Mouse (Mus musculus): Measurements from ENCODE around the gene Gm49384. TPM values are rescaled to one million over a fixed set of nuclear protein-coding genes. Genes with fewer than 3 reads are reported as not detected.

Gene Gm49384
- polyA plus RNA-seq, 1 experiment: 14.2 TPM

- H3K79me3 ChIP-seq (ENCODE audit: low read depth): no peaks in the 10 kb centered on the region
- TF ChIP-seq CTCF (IDR thresholded peaks at IDR 0.05; ENCODE audit: control insufficient read depth, insufficient read depth, insufficient read length) (no peak), MAX (IDR thresholded peaks at IDR 0.05) (no peak), FOSL1 (IDR thresholded peaks at IDR 0.05; ENCODE audit: insufficient read depth, low read length, poor library complexity, severe bottlenecking) (no peak), CEBPB (IDR thresholded peaks at IDR 0.05; ENCODE audit: low read depth) (no peak), MYOD1 (IDR thresholded peaks at IDR 0.05; ENCODE audit: control insufficient read depth, insufficient read length, low read depth) (no peak), USF1 (IDR thresholded peaks at IDR 0.05; ENCODE audit: low read depth) (no peak), MYOG (IDR thresholded peaks at IDR 0.05; ENCODE audit: control insufficient read depth, extremely low read depth, insufficient read length) (no peak)
- peaks cover 70% of the 10 kb centered on the region for H3K36me3 ChIP-seq (ENCODE audit: control insufficient read depth, insufficient read depth)
- H3K27me3 ChIP-seq (ENCODE audit: control insufficient read depth, insufficient read depth, insufficient read length): no peaks in the 10 kb centered on the region
- no peaks in the 10 kb centered on the region for H3K79me2 ChIP-seq (ENCODE audit: control insufficient read depth, insufficient read depth)
- no peak overlapping the region for H3K4me3 ChIP-seq (ENCODE audit: insufficient read depth, poor library complexity, severe bottlenecking)
- H3ac ChIP-seq (ENCODE audit: control insufficient read depth, insufficient read length, low read depth): no peak overlapping the region
Measured at GRCm38 (mm10) chr12:69213186-69213777, 9.2 kb upstream of the Gm49384 start.

GRCm38 (mm10) chr12:69211057-69211456, 7.0 kb upstream of the Gm49384 start:
- Histone ChIP-seq H3K79me3 (ENCODE audit: low read depth) (no peaks in the 10 kb centered on the region), H3K36me3 (ENCODE audit: control insufficient read depth, insufficient read depth) (peaks cover 58% of the 10 kb centered on the region)

GRCm38 (mm10) chr12:69210056-69210979, 6.3 kb upstream of the Gm49384 start:
- H3K27me3 ChIP-seq (ENCODE audit: control insufficient read depth, insufficient read depth, insufficient read length): no peaks in the 10 kb centered on the region
- no peak overlapping the region for H3ac ChIP-seq (ENCODE audit: control insufficient read depth, insufficient read length, low read depth)
- no peak overlapping the region for H3K4me3 ChIP-seq (ENCODE audit: insufficient read depth, poor library complexity, severe bottlenecking)
- peaks cover 57% of the 10 kb centered on the region for H3K36me3 ChIP-seq (ENCODE audit: control insufficient read depth, insufficient read depth)
- H3K79me3 ChIP-seq (ENCODE audit: low read depth): no peaks in the 10 kb centered on the region
- TF ChIP-seq MAX (IDR thresholded peaks at IDR 0.05) (no peak), MYOG (IDR thresholded peaks at IDR 0.05; ENCODE audit: control insufficient read depth, extremely low read depth, insufficient read length) (no peak), USF1 (IDR thresholded peaks at IDR 0.05; ENCODE audit: low read depth) (no peak), CTCF (IDR thresholded peaks at IDR 0.05; ENCODE audit: control insufficient read depth, insufficient read depth, insufficient read length) (no peak), MYOD1 (IDR thresholded peaks at IDR 0.05; ENCODE audit: control insufficient read depth, insufficient read length, low read depth) (no peak)
- H3K79me2 ChIP-seq (ENCODE audit: control insufficient read depth, insufficient read depth): no peaks in the 10 kb centered on the region

More at GRCm38 (mm10) chr12:69211057-69211456, 7.0 kb upstream of the Gm49384 start:
- Histone ChIP-seq H3K79me2 (ENCODE audit: control insufficient read depth, insufficient read depth) (no peaks in the 10 kb centered on the region), H3ac (ENCODE audit: control insufficient read depth, insufficient read length, low read depth) (no peak overlapping the region), H3K27me3 (ENCODE audit: control insufficient read depth, insufficient read depth, insufficient read length) (no peaks in the 10 kb centered on the region), H3K4me3 (ENCODE audit: insufficient read depth, poor library complexity, severe bottlenecking) (no peak overlapping the region)
- TF ChIP-seq USF1 (IDR thresholded peaks at IDR 0.05; ENCODE audit: low read depth) (no peak), CTCF (IDR thresholded peaks at IDR 0.05; ENCODE audit: control insufficient read depth, insufficient read depth, insufficient read length) (no peak), CEBPB (IDR thresholded peaks at IDR 0.05; ENCODE audit: low read depth) (no peak), MYOG (IDR thresholded peaks at IDR 0.05; ENCODE audit: control insufficient read depth, extremely low read depth, insufficient read length) (no peak), FOSL1 (IDR thresholded peaks at IDR 0.05; ENCODE audit: insufficient read depth, low read length, poor library complexity, severe bottlenecking) (no peak), MAX (IDR thresholded peaks at IDR 0.05) (no peak), MYOD1 (IDR thresholded peaks at IDR 0.05; ENCODE audit: control insufficient read depth, insufficient read length, low read depth) (no peak)

- no peaks in the 10 kb centered on the region for H3K27me3 ChIP-seq (ENCODE audit: control insufficient read depth, insufficient read depth, insufficient read length)
- no peaks in the 10 kb centered on the region for H3K79me2 ChIP-seq (ENCODE audit: control insufficient read depth, insufficient read depth)
- no peak for TF ChIP-seq CTCF (IDR thresholded peaks at IDR 0.05; ENCODE audit: control insufficient read depth, insufficient read depth, insufficient read length)
- TF ChIP-seq CEBPB (IDR thresholded peaks at IDR 0.05; ENCODE audit: low read depth): no peak
- no peak for TF ChIP-seq USF1 (IDR thresholded peaks at IDR 0.05; ENCODE audit: low read depth)
- TF ChIP-seq FOSL1 (IDR thresholded peaks at IDR 0.05; ENCODE audit: insufficient read depth, low read length, poor library complexity, severe bottlenecking): no peak
- H3K36me3 ChIP-seq (ENCODE audit: control insufficient read depth, insufficient read depth): peaks cover 42% of the 10 kb centered on the region
- no peak overlapping the region for H3K4me3 ChIP-seq (ENCODE audit: insufficient read depth, poor library complexity, severe bottlenecking)
- H3ac ChIP-seq (ENCODE audit: control insufficient read depth, insufficient read length, low read depth): no peak overlapping the region
- no peaks in the 10 kb centered on the region for H3K79me3 ChIP-seq (ENCODE audit: low read depth)
Measured at GRCm38 (mm10) chr12:69208520-69208919, 4.5 kb upstream of the Gm49384 start.

GRCm38 (mm10) chr12:69207926-69208325, 3.9 kb upstream of the Gm49384 start:
- H3K79me3 ChIP-seq (ENCODE audit: low read depth): peaks cover 2% of the 10 kb centered on the region
- no peak overlapping the region for H3K4me3 ChIP-seq (ENCODE audit: insufficient read depth, poor library complexity, severe bottlenecking)
- TF ChIP-seq MYOD1 (IDR thresholded peaks at IDR 0.05; ENCODE audit: control insufficient read depth, insufficient read length, low read depth): no peak
- no peak for TF ChIP-seq FOSL1 (IDR thresholded peaks at IDR 0.05; ENCODE audit: insufficient read depth, low read length, poor library complexity, severe bottlenecking)
- no peaks in the 10 kb centered on the region for H3K79me2 ChIP-seq (ENCODE audit: control insufficient read depth, insufficient read depth)
- no peak overlapping the region for H3ac ChIP-seq (ENCODE audit: control insufficient read depth, insufficient read length, low read depth)
- H3K36me3 ChIP-seq (ENCODE audit: control insufficient read depth, insufficient read depth): peaks cover 41% of the 10 kb centered on the region
- H3K27me3 ChIP-seq (ENCODE audit: control insufficient read depth, insufficient read depth, insufficient read length): no peaks in the 10 kb centered on the region

Measured in C2C12 (cell line).